Mouse (Mus musculus) small intestine, adult 2 months (tissue): ENCODE measurements around the gene Cadps.

Experiments used
- CTCF ChIP-seq: fragments of 200-500 bp; IDR thresholded peaks from 2 replicates; pipeline ENCODE4 v1.5.1; 2012; ENCODE audit warnings: low read depth, mild to moderate bottlenecking, control low read depth, inconsistent platforms, low read length, moderate library complexity, mixed read lengths; ENCODE audit not compliant: insufficient replicate concordance, insufficient read length; ENCODE audit errors: extremely low read depth
- POLR2A ChIP-seq: fragments of 200-500 bp; IDR thresholded peaks from 2 replicates; pipeline ENCODE4 v1.6.1; 2012; ENCODE audit warnings: low read depth, mild to moderate bottlenecking, control low read depth, inconsistent platforms, low read length, moderate library complexity

GRCm38 (mm10) chr14:12823781-12824180 is 902 bp upstream of the Cadps start:
- TF ChIP-seq POLR2A = no peak
- no peak for TF ChIP-seq CTCF
